Mouse (Mus musculus): ENCODE data around the gene Elp4. TPM values are rescaled to one million over a fixed set of nuclear protein-coding genes. Genes with fewer than 3 reads are reported as not detected.

Gene Elp4
- polyA plus RNA-seq, 1 experiment from 2014 or later: 32.4 TPM

DNA sequence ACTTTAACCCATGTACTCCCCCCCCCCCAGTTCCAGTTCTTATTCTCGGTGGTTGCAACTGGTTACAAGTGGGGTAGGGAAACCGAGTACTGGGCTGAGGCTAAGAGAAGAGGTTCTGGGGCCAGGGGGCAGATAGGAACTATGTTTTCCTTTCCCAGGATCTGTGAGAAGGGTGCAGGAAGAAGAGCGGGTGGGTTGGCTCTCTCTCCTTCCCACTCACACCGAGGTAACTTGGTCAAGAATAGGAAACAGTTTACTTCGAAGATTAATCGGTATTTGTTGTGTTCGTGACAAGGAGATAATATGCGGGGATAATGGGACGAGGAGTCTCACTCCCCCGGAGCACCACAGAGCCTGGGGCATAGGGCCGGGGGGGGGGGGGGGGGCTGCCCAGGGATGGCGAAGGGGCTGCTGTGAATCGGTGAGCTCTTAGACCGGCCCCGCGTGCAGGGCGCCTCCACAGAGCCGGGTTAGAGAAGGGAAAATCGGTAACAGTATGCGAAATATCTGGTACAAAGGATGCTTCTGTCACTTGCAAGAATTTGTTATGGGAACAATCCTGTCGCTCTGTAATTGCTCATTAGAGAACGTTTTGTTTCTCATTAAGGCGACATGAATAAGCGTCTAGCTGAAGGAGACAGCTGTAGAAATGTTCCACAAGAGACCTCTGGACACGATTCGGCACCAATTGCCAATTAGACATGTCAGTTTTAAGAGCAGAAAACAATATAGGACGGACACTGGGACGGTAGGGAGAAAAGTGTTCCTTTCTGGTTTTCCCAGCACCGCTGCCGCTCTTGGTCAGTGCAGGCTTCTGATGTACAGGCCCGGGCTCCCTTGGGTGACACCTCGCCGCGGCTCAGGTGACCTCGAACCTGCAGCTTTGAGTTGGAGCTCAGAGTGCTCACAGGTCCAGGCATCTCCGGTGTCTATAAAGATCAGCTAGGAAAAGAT lies 217.7 kb downstream of the Elp4 start:
- H3K27ac ChIP-seq (ENCODE audit: low read depth): no peak overlapping the region
- H3K4me2 ChIP-seq (ENCODE audit: low read length): no peak overlapping the region
- H3K27me3 ChIP-seq (replicated peaks; ENCODE audit: control insufficient read depth, insufficient read depth, low read length): peaks cover 100% of the 10 kb centered on the region
- H3K4me3 ChIP-seq (ENCODE audit: low read depth, low read length): no peak overlapping the region
- 3% methylated on average over 36 of the region's 36 CpGs for WGBS
- no peaks in the 10 kb centered on the region for H3K36me3 ChIP-seq (ENCODE audit: control insufficient read depth, insufficient read depth, low read length)
- ATAC-seq (replicated peaks; ENCODE audit: low FRiP score, low TSS enrichment, low read depth): no peak
- H3K4me1 ChIP-seq (replicated peaks; ENCODE audit: control insufficient read depth, insufficient read depth, low read length): no peaks in the 10 kb centered on the region
- H3K9me3 ChIP-seq (ENCODE audit: control insufficient read depth, low read length): no peaks in the 10 kb centered on the region
- DNase-seq (ENCODE audit: low spot score): peak; percentile 52
- H3K9ac ChIP-seq (ENCODE audit: low read length): no peak overlapping the region

DNA sequence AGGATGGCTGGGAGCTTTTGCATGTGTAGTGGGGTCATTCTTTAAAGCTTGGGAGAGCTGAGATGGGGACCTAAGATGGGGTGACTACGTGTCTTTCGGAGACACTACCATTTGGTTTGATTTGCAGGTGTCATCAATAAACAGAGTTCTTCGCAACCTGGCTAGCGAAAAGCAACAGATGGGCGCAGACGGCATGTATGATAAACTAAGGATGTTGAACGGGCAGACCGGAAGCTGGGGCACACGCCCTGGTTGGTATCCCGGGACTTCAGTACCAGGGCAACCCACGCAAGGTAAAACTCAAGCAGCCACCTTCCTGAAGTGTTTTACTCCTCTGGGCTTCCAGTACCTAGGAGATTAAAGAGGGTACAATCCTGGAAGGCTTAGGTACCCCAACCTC lies 218.7 kb downstream of the Elp4 start:
- H3K4me2 ChIP-seq (ENCODE audit: low read length): no peak overlapping the region
- no peak overlapping the region for H3K27ac ChIP-seq (ENCODE audit: low read depth)
- no peak overlapping the region for H3K9ac ChIP-seq (ENCODE audit: low read length)
- 8% methylated on average over 11 of the region's 11 CpGs for WGBS
- H3K4me3 ChIP-seq (ENCODE audit: low read depth, low read length): no peak overlapping the region
- H3K27me3 ChIP-seq (replicated peaks; ENCODE audit: control insufficient read depth, insufficient read depth, low read length): peaks cover 100% of the 10 kb centered on the region
- no peaks in the 10 kb centered on the region for H3K9me3 ChIP-seq (ENCODE audit: control insufficient read depth, low read length)
- no peaks in the 10 kb centered on the region for H3K4me1 ChIP-seq (replicated peaks; ENCODE audit: control insufficient read depth, insufficient read depth, low read length)
- ATAC-seq (replicated peaks; ENCODE audit: low FRiP score, low TSS enrichment, low read depth): no peak
- no peaks in the 10 kb centered on the region for H3K36me3 ChIP-seq (ENCODE audit: control insufficient read depth, insufficient read depth, low read length)
- peak; percentile 50 for DNase-seq (ENCODE audit: low spot score)

DNA sequence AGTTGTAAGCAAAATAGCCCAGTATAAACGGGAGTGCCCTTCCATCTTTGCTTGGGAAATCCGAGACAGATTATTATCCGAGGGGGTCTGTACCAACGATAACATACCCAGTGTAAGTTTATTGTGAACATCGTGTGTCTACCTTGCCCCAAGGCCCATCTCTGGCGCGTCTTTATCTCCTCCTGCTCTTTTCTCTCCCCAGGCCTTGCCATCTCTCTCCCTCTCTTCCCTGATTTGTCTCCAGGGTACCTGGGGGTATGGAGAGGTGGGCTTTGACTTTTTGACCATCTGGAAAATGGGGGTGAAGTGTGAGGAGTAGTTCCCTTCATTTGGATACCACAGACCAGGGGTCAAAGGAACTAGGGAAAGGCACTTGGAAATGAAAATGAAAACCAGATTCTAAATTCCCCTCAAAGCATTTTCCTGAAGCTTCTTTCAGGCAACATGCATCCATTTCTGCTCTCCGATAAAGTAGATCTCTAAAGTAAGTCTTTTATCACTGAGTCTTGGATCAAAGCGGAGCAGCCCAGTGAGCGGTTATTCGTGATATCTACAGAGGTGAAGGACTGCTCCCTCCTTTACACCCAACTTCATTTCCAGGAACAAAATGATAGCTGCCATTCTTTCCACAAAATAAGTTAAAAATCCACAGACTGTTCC lies 219.2 kb downstream of the Elp4 start:
- H3K4me2 ChIP-seq (ENCODE audit: low read length): no peak overlapping the region
- peaks cover 100% of the 10 kb centered on the region for H3K27me3 ChIP-seq (replicated peaks; ENCODE audit: control insufficient read depth, insufficient read depth, low read length)
- no peaks in the 10 kb centered on the region for H3K36me3 ChIP-seq (ENCODE audit: control insufficient read depth, insufficient read depth, low read length)
- no peak overlapping the region for H3K4me3 ChIP-seq (ENCODE audit: low read depth, low read length)
- H3K9me3 ChIP-seq (ENCODE audit: control insufficient read depth, low read length): no peaks in the 10 kb centered on the region
- 6% methylated on average over 11 of the region's 11 CpGs for WGBS
- no peak overlapping the region for H3K9ac ChIP-seq (ENCODE audit: low read length)
- H3K4me1 ChIP-seq (replicated peaks; ENCODE audit: control insufficient read depth, insufficient read depth, low read length): no peaks in the 10 kb centered on the region
- DNase-seq (ENCODE audit: low spot score): peak; percentile 55
- no peak for ATAC-seq (replicated peaks; ENCODE audit: low FRiP score, low TSS enrichment, low read depth)
- no peak overlapping the region for H3K27ac ChIP-seq (ENCODE audit: low read depth)

DNA sequence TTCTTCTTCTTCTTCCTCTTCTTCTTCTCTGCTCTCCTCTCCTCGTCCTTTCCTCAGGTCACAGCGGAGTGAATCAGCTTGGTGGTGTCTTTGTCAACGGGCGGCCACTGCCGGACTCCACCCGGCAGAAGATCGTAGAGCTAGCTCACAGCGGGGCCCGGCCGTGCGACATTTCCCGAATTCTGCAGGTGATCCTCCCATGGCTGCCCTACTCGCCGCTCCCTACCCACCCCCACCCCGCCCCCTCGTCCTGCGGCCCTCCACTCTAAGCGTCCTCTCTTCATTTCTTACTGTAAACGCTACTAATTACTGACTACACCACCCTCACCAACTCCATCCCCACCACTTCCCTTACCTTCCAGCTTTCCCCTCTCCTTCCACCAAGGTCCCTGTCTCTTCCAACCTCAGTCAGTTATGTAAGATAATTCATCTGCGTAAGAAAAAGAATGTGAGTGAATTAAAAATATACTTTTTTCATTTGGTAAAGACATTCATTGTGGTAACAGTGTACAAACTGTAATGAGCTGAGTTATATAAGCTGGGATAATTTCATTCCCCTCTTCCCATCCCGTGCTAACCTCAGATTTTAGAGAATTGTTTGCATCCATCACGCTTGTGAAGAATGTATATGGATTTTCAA lies 220.5 kb downstream of the Elp4 start:
- peaks cover 100% of the 10 kb centered on the region for H3K27me3 ChIP-seq (replicated peaks; ENCODE audit: control insufficient read depth, insufficient read depth, low read length)
- H3K4me1 ChIP-seq (replicated peaks; ENCODE audit: control insufficient read depth, insufficient read depth, low read length): no peaks in the 10 kb centered on the region
- H3K4me3 ChIP-seq (ENCODE audit: low read depth, low read length): no peak overlapping the region
- H3K36me3 ChIP-seq (ENCODE audit: control insufficient read depth, insufficient read depth, low read length): no peaks in the 10 kb centered on the region
- H3K9me3 ChIP-seq (ENCODE audit: control insufficient read depth, low read length): no peaks in the 10 kb centered on the region
- ATAC-seq (replicated peaks; ENCODE audit: low FRiP score, low TSS enrichment, low read depth): no peak
- H3K9ac ChIP-seq (ENCODE audit: low read length): no peak overlapping the region
- peak; percentile 51 for DNase-seq (ENCODE audit: low spot score)
- 2% methylated on average over 22 of the region's 22 CpGs for WGBS
- H3K4me2 ChIP-seq (ENCODE audit: low read length): no peak overlapping the region
- no peak overlapping the region for H3K27ac ChIP-seq (ENCODE audit: low read depth)

DNA sequence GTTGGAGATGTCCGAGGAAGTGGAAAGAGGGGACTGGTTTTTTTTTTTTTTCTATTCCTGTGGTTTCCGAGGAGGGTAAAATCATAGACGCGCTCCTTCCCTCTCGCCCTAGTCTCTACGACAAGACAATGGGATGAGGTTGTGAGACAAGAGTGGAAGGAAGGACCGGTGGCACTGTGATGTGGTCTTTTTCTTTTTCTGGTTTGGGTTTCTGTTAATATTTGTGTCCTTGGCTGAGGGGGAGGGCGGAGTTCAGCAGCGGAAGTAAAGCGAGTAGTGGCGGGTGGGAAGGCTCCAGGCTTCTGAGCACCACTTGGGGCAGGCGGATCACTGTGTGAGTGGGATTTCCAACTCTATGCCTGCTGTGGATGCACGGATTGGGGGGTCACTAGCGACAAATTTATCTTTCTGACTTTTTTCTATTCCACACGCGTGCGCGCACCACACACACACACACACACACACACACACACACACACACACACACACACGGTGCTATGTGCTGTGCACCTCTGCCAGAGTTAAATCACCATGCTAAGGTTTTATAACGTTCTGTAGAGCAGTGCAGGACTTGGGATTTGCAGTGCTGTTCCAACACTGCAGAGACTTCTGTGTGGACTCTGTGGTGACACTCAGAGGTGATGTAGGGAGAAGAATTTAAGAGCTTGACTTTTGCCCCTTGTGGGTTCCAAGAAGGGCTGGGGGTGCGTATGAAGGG lies 221.6 kb downstream of the Elp4 start:
- peak; percentile 66 for DNase-seq (ENCODE audit: low spot score)
- peaks cover 100% of the 10 kb centered on the region for H3K27me3 ChIP-seq (replicated peaks; ENCODE audit: control insufficient read depth, insufficient read depth, low read length)
- H3K9me3 ChIP-seq (ENCODE audit: control insufficient read depth, low read length): no peaks in the 10 kb centered on the region
- WGBS: 2% methylated on average over 21 of the region's 21 CpGs
- H3K27ac ChIP-seq (ENCODE audit: low read depth): no peak overlapping the region
- no peak overlapping the region for H3K4me3 ChIP-seq (ENCODE audit: low read depth, low read length)
- no peaks in the 10 kb centered on the region for H3K36me3 ChIP-seq (ENCODE audit: control insufficient read depth, insufficient read depth, low read length)
- no peaks in the 10 kb centered on the region for H3K4me1 ChIP-seq (replicated peaks; ENCODE audit: control insufficient read depth, insufficient read depth, low read length)
- ATAC-seq (replicated peaks; ENCODE audit: low FRiP score, low TSS enrichment, low read depth): no peak
- no peak overlapping the region for H3K9ac ChIP-seq (ENCODE audit: low read length)
- H3K4me2 ChIP-seq (ENCODE audit: low read length): no peak overlapping the region

DNA sequence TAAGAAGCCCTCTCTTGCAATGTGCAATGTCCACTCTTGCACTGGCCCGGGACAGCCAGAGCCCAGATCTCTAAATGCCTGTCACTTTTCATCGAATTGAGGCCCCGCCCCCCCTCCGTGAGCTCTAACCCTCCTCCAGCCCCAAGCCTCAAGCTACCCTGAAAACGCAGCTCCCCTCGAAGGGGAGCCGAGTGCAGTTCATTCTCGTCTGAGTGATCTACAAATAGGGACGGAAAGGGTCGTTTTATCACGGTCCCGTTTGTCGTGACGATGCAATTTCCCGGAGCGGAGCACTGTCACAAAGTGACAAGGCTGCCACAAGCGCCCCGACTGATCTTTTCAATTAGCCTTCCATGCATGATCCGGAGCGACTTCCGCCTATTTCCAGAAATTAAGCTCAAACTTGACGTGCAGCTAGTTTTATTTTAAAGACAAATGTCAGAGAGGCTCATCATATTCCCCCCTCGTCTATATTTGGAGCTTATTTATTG lies 222.3 kb downstream of the Elp4 start:
- WGBS: under 1% methylated on average over 23 of the region's 23 CpGs
- no peaks in the 10 kb centered on the region for H3K36me3 ChIP-seq (ENCODE audit: control insufficient read depth, insufficient read depth, low read length)
- no peaks in the 10 kb centered on the region for H3K9me3 ChIP-seq (ENCODE audit: control insufficient read depth, low read length)
- H3K4me3 ChIP-seq (ENCODE audit: low read depth, low read length): no peak overlapping the region
- H3K27ac ChIP-seq (ENCODE audit: low read depth): no peak overlapping the region
- peak; percentile 68 for DNase-seq (ENCODE audit: low spot score)
- ATAC-seq (replicated peaks; ENCODE audit: low FRiP score, low TSS enrichment, low read depth): no peak
- H3K9ac ChIP-seq (ENCODE audit: low read length): no peak overlapping the region
- no peaks in the 10 kb centered on the region for H3K4me1 ChIP-seq (replicated peaks; ENCODE audit: control insufficient read depth, insufficient read depth, low read length)
- H3K27me3 ChIP-seq (replicated peaks; ENCODE audit: control insufficient read depth, insufficient read depth, low read length): peaks cover 100% of the 10 kb centered on the region
- no peak overlapping the region for H3K4me2 ChIP-seq (ENCODE audit: low read length)

DNA sequence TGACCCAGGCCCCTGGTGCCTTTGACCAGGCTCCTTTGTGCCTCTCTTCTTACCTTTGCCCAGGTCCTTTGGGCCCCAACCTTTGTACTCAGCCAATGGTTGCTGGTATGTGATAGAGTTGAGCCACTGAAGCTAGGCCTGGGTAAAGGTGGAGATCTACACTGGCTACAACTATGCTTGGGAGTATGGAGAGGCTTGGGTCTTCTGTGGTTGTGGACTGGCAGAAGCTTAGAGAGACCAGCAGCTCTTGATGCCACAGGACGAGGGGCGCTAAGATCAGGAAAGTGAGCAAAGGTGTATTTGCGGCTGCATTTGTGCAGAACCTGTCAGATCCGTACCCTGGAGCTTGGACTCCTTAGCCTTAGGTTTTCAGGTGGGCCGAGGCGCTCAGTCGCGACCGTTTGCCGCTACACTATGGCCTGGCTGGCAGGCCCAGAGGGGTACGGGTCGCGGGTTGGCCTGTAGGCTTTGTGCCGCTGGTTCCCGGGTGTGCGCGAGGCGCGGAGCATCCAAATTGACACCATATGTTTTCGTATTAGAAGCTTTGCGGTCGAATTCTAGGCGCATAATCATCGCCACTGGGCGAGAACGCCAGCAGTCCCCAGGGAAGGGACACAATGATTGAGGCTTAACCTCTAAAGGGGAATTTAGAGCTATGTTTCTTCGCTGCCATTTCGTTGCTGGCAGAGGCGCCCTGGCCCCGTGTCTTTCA lies 223.2 kb downstream of the Elp4 start:
- ATAC-seq (replicated peaks; ENCODE audit: low FRiP score, low TSS enrichment, low read depth) (no peak), DNase-seq (ENCODE audit: low spot score) (peak; percentile 68)
- H3K9ac ChIP-seq (ENCODE audit: low read length): no peak overlapping the region
- peaks cover 3% of the 10 kb centered on the region; the same call in 1 of the 2 replicates for H3K4me1 ChIP-seq (replicated peaks; ENCODE audit: control insufficient read depth, insufficient read depth, low read length)
- peaks cover 100% of the 10 kb centered on the region for H3K27me3 ChIP-seq (replicated peaks; ENCODE audit: control insufficient read depth, insufficient read depth, low read length)
- H3K36me3 ChIP-seq (ENCODE audit: control insufficient read depth, insufficient read depth, low read length): no peaks in the 10 kb centered on the region
- no peak overlapping the region for H3K27ac ChIP-seq (ENCODE audit: low read depth)
- no peak overlapping the region for H3K4me3 ChIP-seq (ENCODE audit: low read depth, low read length)
- no peaks in the 10 kb centered on the region for H3K9me3 ChIP-seq (ENCODE audit: control insufficient read depth, low read length)
- under 1% methylated on average over 30 of the region's 30 CpGs for WGBS
- no peak overlapping the region for H3K4me2 ChIP-seq (ENCODE audit: low read length)
